Mouse (Mus musculus): Measurements from ENCODE around the gene Olfr1270. TPM values are rescaled to one million over a fixed set of nuclear protein-coding genes. Genes with fewer than 3 reads are reported as not detected.

Olfr1270 gene
- not detected in 2 replicates for polyA plus RNA-seq (2012; rRNA removed)

DNA sequence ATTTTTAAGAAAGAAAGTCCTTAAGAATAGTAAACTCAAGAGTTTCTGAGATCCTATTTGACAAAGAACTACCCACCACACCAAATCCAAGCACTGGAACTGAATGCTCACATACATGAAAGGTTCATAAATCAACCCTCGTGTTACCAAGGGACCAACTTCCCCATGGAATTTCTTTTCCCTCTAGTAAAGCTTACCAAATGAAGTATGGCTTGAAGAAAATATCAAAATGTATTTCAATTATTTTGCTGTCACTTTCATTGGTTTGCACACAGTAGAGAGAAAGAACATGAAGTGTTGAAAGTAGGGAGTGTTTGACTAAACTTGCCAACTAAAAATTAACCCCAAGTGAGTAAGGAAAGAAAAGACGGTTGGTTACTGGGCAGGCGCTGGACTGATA, at the start of gene Olfr1270:
Olfr1270 (minus strand) TSS at position 101 of the 400 bp plus-strand sequence.

DNA sequence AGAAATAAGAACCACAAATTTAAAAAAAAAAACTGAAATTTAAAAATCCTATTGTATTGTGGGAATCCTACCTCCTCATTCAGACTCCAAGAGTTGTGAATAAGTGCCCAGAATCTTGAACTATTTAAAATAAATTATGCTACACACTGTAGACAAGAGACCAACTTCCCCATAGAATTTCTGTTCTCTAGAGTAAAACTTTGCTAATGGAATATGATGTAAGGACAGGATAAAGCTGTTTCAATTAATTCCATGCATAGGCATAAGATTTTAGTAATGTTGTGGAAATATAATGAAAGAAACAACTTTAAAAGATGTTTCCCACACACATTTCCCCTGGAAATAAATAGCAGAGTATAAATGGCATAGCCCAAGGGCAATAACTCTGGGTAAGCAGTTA, 10.7 kb downstream of the Olfr1270 start, which contains the start of gene Olfr32:
Olfr32 (minus strand) TSS at position 101 of the 400 bp plus-strand sequence.

DNA sequence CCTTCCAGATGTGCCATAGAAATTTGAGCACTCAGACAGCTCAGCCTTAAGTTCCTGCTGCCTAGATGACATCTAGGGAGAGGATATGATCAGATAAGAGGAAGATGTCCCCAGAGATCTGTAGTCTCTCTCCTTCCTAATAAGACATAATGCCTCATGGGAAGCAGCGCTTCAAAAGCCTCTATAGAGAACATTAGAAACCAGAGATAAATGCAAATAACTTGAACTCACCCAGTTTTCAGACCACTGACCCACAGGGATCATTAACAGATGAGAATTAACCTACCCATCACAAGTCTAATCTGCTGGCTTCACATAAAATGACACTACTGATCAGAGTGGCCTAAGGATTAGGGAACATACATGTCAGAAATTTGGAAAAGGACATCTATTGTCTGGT, 31.6 kb downstream of the Olfr1270 start, which contains the start of gene Olfr1269:
Olfr1269 (minus strand) TSS at position 101 of the 400 bp plus-strand sequence.

Other genes starting within 250 kb of the Olfr1270 start
- gene Olfr1258, start 225.8 kb downstream of the Olfr1270 start, polyA plus RNA-seq (2012; rRNA removed) = not detected in 2 replicates
- not detected in 2 replicates for gene Olfr1259, start 204.4 kb downstream of the Olfr1270 start, polyA plus RNA-seq (2012; rRNA removed)
- gene Olfr1260, start 178.8 kb downstream of the Olfr1270 start, polyA plus RNA-seq (2012; rRNA removed) = not detected in 2 replicates
- not detected in 2 replicates for gene Olfr1261, start 161.9 kb downstream of the Olfr1270 start, polyA plus RNA-seq (2012; rRNA removed)
- not detected in 2 replicates for gene Olfr1262, start 152.9 kb downstream of the Olfr1270 start, polyA plus RNA-seq (2012; rRNA removed)
- gene Olfr1263, start 141.0 kb downstream of the Olfr1270 start, polyA plus RNA-seq (2012; rRNA removed) = not detected in 2 replicates
- gene Olfr1264, start 127.5 kb downstream of the Olfr1270 start, polyA plus RNA-seq (2012; rRNA removed) = not detected in 2 replicates
- gene Olfr1265, start 117.8 kb downstream of the Olfr1270 start, polyA plus RNA-seq (2012; rRNA removed) = not detected in 2 replicates
- gene Olfr140, start 89.5 kb downstream of the Olfr1270 start, polyA plus RNA-seq (2012; rRNA removed) = not detected in 2 replicates
- gene Olfr1269, start 31.7 kb downstream of the Olfr1270 start, polyA plus RNA-seq (2012; rRNA removed) = not detected in 2 replicates
- gene Olfr32, start 10.8 kb downstream of the Olfr1270 start, polyA plus RNA-seq (2012; rRNA removed) = 0.06 TPM in 1 of 2 replicates, not detected in the other
- not detected in 2 replicates for gene Olfr1506, start 71.4 kb upstream of the Olfr1270 start, polyA plus RNA-seq (2012; rRNA removed)
- gene Olfr142, start 104.5 kb upstream of the Olfr1270 start, polyA plus RNA-seq (2012; rRNA removed) = not detected in 2 replicates
- gene Olfr1271, start 117.9 kb upstream of the Olfr1270 start, polyA plus RNA-seq (2012; rRNA removed) = not detected in 2 replicates
- not detected in 2 replicates for gene Olfr1272, start 139.8 kb upstream of the Olfr1270 start, polyA plus RNA-seq (2012; rRNA removed)
- gene Gm13769, start 169.1 kb upstream of the Olfr1270 start, polyA plus RNA-seq (2012; rRNA removed) = not detected in 2 replicates
- gene Olfr1274-ps, start 245.6 kb upstream of the Olfr1270 start, polyA plus RNA-seq (2012; rRNA removed) = not detected in 2 replicates